Mouse (Mus musculus): Measurements from ENCODE around the gene 1700025G04Rik. TPM values are rescaled to one million over a fixed set of nuclear protein-coding genes. Genes with fewer than 3 reads are reported as not detected.
A peak's percentile ranks its signal among the peaks of the same experiment; 100 is the strongest.
"Not testable (repeated sequence)": the region's sequence is repeated elsewhere in the genome, so short reads cannot be mapped to it uniquely, and the experiment has no call there.

Gene 1700025G04Rik
- total RNA-seq, 1 experiment from 2014 or later: 27.8 TPM

DNA sequence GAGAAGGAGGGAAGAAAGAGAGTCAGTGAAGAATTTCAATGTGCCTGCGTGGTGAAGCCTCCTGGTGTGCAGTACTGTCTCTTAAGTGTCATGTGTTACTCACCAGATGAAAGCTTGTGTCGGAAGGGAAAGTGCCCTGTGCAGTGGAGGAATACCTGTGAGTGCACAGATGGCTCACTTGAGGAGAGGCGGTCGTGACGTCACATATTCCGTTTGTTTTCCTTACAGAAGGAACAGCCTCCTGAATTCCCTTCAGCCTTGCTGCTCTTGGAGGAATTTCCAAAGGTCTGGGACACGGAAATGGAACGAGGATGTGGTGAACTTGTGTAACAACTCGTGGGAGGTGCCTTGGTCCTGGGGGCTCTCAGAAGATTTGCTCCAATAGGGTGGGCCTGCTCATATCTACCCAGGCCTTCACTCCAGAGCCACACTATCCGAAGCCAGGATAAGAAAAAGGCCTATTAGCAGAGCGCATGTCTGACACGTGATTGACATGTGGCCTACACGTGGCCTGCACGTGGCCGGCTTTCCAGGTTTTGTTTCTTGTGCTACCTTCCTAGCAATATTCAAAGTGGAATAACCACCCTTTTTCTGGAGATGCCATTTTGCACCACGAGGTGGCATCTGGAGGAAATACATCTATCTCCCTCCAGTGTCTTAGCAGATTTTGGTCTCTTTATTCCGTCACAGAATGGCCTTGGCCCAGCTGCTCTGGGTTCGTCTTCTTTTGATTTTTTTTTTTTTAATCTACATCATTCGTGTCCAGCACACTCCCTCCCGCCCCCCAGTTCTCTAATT is 238.7 kb downstream of the 1700025G04Rik start:
- ATAC-seq (replicated peaks; ENCODE audit: insufficient number of reproducible peaks, low FRiP score, low TSS enrichment, poor library complexity, severe bottlenecking): no peak

DNA sequence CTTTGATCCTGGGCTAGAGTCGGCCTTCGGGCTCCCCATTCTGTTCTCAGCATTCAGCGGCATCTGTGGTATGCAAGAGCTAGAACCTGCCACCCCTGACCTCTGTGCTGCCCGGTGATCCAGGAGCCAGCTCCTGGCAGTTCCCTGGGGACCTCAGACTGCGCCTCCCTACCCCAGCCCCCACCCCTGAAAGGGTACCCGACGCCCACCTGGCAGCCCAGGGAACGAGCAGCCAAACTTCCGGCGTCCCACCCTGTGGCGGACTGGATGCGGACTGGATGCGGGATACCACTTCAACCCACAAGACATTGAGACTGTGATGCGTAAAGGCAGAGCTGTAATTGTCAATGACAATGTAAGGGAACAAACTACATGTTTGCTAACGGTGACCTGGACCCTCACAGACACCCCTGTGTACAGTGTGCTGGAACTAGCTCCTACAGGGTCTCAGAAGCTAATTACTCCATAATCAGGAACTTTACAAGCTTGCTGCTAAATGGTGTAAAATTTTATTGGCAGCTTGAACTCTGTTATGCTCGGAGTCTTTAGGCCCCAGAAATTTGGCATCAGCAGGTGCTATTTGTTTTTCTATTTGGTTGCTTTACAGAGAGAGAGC is 239.8 kb downstream of the 1700025G04Rik start:
- ATAC-seq (replicated peaks; ENCODE audit: insufficient number of reproducible peaks, low FRiP score, low TSS enrichment, poor library complexity, severe bottlenecking): no peak

DNA sequence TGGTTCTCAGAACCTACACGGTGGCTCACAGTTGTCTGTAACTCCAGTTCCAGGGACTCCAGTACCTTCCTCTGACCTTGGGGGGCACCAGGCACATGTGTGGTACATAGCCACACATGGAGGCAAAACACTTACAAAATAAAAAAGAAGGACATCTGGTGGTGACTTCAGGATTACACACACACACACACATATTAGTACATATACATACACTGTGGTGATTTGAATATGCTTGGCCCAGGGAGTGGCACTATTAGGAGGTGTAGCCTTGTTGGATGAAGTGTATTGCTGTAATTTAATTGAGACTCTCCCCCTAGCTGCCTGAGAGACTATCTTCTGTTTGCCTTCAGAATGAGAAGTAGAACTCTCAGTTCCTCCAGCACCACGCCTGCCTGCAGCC is 241.6 kb downstream of the 1700025G04Rik start:
- no peak for ATAC-seq (replicated peaks; ENCODE audit: insufficient number of reproducible peaks, low FRiP score, low TSS enrichment, poor library complexity, severe bottlenecking)

DNA sequence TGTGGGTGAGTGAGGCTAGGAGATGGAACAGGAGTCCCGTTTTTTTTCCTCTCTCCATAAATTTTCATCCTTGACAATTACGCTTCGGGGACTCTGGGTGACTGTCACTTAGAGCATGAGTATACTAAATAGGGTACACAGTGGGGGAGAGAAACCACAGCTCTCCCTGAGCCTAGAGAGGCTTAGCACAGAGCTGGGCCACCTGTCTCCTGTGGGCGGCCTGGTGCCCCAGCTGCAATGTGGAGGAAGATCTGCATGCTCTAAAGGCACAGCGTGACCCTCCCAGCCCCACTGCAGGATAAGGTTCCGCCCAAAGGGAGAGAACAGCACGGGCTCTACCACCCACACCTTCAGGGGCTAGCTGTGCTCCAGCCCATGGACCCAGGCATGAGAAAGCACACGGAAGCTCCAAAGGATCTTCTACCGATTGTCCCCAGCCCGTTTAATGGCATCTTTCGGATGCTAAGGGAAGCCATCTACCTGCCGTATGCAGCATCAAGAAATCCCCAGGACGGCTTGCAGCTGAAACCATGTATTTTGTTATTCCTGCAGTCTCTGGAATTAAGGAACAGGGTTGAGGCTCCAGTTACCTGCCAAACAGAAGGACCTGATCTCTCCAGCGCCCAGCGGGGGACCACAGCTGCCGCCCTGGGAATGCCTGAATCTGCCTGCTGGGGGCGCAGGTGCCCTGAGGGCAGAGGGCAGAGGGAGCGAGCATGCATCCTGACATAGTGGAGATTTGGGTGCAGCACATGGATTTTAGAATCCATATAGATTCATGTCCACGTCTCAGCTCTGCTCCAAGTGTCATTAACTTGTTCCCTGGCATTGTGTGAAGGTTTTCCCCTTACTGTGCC is 243.8 kb downstream of the 1700025G04Rik start:
- no peak for ATAC-seq (replicated peaks; ENCODE audit: insufficient number of reproducible peaks, low FRiP score, low TSS enrichment, poor library complexity, severe bottlenecking)

DNA sequence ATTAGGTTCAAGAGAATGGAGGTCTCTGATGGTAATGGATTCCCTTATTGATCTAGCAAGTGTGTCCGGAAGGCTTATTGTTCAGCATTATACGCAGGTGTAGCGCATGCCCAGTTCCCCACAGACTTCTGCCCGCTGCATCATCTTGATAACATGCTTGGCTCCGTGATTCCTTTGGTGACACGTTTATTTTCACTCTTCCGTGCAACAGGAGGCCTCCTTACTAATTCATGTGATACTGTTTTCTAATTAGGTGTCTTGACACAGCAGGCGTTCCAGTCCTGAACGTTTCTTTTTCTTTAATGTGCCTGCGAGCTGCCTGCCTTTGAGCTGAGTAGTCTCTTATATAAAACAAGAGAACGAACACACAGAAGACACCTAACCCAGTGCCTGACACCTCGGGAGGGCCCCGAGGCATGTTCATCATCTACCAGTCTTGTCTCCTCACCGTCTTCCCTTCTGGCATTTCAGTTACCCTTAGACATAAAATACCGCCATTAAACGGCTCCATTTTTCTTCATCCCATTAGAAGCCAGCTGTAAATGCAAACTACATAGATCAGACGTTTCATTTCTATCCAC is 244.6 kb downstream of the 1700025G04Rik start:
- no peak for ATAC-seq (replicated peaks; ENCODE audit: insufficient number of reproducible peaks, low FRiP score, low TSS enrichment, poor library complexity, severe bottlenecking)

DNA sequence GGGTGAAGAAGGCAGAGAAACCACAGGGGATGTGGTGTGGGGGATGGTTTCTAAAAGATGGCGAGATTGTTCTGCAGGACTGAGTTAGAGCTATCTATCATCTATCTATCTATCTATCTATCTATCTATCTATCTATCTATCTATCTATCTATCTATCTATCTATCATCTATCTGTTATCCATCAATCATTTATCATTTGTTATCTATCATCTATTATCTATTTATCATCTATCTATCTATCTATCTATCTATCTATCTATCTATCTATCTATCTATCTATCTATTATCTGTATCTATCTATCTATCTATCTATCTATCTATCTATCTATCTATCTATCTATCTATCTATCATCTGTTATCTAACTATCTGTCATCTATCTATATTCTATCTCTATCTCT is 249.6 kb downstream of the 1700025G04Rik start:
- ATAC-seq (replicated peaks; ENCODE audit: insufficient number of reproducible peaks, low FRiP score, low TSS enrichment, poor library complexity, severe bottlenecking): not testable (repeated sequence)

DNA sequence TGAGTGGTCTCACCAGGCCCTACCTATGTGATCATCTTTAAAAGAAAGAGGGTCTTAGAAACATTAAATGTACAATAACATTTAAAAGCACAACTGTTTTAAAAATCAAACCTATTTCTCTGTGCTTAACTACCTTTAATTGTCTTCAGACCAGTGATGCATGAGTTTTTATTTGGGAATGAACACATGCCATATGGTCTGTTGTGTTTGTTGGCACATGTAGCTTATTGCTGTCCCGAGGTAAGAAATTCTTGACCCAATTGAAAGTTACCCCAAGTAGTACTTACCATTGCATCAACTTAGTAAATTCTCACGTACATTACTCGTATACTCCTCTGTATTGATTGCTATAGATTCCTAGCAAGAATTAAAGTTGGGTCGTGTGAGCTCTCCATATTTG is 254.7 kb downstream of the 1700025G04Rik start:
- ATAC-seq (replicated peaks; ENCODE audit: insufficient number of reproducible peaks, low FRiP score, low TSS enrichment, poor library complexity, severe bottlenecking): no peak

DNA sequence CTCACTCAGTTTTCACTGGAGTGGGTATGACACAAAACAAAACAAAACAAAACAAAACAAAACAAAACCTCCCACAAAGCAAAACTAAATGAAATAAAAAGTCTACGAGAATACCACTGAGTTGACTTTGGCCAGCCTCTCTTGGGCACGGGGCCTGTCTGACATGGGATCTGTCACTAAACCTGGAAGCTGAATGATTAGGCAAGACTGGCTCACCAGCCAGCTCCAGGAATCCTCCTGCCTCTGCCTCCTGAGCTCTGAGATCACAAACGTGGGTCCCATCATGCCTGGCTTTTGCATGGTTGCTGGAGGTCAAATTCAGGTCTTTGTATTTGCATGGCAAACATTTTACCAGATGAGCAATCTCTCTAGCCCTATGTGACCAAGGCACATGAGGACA is 258.1 kb downstream of the 1700025G04Rik start:
- no peak for ATAC-seq (replicated peaks; ENCODE audit: insufficient number of reproducible peaks, low FRiP score, low TSS enrichment, poor library complexity, severe bottlenecking)

DNA sequence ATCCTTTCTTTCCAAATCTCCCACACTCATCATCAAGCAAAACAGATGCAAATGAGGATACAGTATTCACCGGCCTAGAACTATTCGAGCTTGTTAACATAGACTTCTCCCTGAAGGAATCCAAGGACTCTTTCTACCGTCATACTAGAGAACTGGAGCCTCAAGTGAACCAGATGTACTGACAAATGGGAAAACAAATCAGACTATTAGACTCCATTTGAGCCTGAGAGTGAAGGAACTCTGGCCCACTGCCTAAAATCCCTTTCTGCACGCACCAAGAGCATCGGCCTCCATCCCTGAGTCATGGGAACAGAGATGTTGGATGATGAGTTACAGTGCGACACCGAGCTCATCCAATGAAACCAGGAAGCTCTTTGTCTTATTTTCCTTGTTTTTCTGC is 264.9 kb downstream of the 1700025G04Rik start:
- ATAC-seq (replicated peaks; ENCODE audit: insufficient number of reproducible peaks, low FRiP score, low TSS enrichment, poor library complexity, severe bottlenecking): no peak

DNA sequence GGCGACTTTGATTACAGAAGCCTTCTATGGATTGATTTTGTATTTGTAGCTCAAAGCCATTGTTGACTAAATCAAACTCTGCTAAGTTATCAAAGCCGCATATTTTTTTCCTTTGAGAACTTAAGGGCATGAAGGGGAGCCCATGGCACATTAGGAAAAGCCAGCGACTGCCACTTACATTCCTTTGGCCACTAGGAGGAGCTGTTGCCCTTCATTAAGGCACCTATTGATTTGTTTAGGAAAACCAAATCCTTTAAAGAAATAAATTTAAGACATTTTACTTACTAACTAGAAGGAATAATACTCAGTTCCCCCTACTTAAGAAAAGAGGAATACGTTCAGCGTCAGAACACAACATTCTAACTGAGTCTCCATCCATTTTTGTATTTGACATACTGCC is 269.5 kb downstream of the 1700025G04Rik start:
- ATAC-seq (replicated peaks; ENCODE audit: insufficient number of reproducible peaks, low FRiP score, low TSS enrichment, poor library complexity, severe bottlenecking): 0 out of 2 replicates have a peak, but pooled peaks have one; percentile 32

DNA sequence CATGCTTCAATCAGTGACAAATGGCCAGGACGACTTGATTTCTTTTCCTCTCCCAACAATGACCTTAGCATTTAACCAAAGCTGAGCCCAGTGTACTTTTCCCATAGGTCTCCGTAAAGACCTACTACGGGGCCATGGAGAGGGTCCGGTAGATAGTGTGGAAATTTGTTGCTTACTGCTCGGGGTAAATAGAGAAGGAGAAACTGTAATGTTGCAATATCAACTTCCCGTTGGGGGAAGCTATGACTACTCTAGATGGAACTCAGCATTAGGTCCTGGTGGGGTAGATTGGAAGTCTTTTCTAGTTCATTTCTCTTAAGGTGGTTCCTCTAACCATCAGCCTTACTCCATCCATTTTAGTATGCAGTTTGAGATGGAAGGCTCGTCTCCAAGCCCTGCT is 270.7 kb downstream of the 1700025G04Rik start:
- peak; percentile 55; the same call in 1 of the 2 replicates for ATAC-seq (replicated peaks; ENCODE audit: insufficient number of reproducible peaks, low FRiP score, low TSS enrichment, poor library complexity, severe bottlenecking)

DNA sequence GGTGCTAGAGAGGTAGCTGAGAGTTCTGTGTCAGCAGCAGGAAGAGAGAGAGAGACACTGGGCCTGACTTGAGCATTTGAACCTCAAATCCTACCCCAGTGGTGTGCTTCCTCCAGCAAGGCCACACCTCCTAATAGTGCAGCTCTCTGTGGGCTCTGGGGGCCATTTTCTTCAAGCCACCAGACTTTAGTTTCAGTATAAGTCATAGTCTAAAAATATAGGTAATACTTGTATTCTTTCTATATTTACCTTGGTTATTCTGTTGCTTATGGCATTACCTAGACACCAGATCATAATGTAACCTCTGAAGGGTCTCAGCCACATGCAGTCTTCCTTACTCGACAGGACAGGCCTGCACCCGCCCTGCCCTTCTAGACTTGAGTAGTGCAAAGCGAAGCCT is 273.9 kb downstream of the 1700025G04Rik start:
- ATAC-seq (replicated peaks; ENCODE audit: insufficient number of reproducible peaks, low FRiP score, low TSS enrichment, poor library complexity, severe bottlenecking): no peak

DNA sequence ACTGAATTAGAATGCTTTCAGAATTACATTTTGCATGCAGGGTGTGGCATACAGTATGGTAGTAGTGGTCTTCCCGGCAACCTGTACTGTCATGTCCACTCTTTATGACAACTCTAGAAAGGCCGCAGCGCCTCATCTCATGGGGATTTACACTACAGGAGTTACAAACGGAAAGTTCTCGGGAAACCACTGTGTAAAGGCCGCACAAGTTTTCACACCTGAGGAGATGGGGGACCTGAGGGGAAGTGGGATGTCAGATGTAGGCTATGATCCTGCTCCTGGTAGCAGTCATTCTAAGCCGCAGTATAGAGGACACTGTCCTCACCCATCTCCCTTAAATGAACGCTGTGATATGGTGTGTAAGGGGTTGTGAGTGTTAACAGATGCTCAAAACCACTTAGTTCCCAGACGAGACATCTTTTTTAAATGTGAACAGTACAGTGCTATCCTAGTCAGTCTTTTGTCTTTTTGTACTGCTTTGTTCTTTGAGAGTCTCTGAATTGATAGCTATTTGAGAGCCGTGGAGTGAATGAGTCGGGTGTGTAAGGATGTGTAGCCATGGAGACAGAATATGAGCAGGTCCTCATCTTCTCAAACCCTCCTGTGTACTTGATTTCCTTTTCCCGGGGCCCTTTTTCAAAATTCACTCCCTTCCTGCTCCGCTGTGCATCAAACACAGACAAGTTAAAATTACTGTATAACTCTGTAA is 277.8 kb downstream of the 1700025G04Rik start:
- no peak for ATAC-seq (replicated peaks; ENCODE audit: insufficient number of reproducible peaks, low FRiP score, low TSS enrichment, poor library complexity, severe bottlenecking)

DNA sequence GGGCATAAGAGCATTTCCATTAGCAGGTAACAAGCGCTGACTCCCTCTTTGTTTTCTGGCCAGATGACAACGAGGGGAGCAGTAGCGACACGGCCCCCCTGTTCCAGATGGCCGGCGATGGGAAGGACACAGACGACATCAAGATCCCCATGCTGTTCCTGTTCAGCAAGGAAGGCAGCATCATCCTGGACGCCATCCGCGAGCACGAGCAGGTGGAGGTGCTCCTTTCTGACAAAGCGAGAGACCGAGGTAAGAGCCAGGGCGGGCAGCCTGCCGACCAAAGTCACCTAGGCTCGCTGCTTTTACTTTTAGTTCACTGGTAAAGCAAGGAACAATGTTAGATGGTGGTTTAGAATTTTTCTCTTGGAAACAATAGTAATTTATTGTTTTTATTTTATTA is 278.5 kb downstream of the 1700025G04Rik start:
- no peak for ATAC-seq (replicated peaks; ENCODE audit: insufficient number of reproducible peaks, low FRiP score, low TSS enrichment, poor library complexity, severe bottlenecking)

DNA sequence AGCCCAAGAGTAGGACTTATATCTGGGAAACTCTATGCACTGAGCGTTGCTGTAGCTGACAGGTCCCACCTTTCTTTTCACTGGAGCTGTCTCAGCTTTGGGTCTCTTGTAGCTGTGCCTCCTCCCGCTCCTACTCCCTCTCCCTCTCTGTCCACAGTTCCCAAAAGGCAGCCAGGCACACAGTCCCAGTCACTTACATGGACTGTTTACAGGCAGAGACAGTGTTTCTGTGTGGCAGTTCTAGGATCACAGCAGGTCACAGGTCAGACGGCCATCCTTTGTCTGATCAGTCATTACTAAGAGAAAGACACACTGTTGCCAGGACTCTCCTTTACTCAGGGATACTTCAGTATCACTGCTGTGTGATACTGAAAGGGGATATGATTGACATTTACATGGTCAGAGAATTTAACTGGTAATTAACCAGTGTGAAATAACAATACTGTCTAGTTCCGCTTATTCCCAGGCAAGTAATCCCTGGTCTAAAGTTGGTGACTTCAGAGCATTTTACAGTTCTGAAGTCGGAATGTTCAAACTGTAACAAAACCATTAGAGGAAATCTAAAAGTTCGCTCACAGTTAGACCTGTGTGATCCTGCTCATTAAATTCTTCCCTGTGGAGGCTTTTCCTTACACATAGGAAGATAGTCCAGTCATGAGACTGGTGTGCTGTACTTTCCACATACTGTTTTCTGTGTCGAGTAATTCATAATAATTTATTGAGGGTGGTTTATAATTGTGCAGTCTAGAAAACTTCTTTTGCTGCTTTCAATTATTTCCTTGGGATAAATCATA is 279.1 kb downstream of the 1700025G04Rik start:
- no peak for ATAC-seq (replicated peaks; ENCODE audit: insufficient number of reproducible peaks, low FRiP score, low TSS enrichment, poor library complexity, severe bottlenecking)

DNA sequence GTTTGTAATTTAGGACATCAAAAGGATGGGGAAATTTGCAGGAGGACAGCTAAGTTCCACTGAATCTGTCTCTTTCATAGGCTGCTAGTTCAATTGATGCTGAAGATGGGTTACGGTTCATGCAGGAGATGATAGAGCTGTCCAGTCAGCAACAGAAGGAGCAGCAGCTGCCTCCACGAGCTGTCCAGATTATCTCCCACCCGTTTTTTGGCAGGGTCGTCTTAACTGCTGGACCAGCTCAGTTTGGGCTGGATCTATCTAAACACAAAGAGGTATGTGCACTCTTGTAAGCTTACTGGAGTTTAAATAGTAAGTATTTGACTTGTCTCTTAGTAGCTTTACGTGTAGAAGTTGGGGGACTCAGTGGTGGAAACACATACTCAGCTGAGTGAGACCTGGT is 282.6 kb downstream of the 1700025G04Rik start:
- ATAC-seq (replicated peaks; ENCODE audit: insufficient number of reproducible peaks, low FRiP score, low TSS enrichment, poor library complexity, severe bottlenecking): no peak

DNA sequence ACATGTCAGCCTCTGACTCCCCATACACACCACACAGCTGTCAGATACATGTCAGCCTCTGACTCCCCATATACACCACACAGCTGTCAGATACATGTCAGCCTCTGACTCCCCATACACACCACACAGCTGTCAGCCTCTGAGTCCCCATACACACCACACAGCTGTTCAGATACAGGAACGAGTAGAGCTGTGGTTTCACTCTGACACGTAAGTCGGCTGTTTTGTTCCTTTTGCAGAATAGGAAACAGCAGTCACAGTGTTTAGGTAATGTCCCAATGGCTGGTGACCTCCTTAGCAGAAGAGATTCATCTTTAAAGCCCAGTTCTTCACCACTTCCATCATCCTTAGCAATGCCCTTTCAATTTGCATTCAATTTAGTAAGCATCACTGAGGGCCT is 287.1 kb downstream of the 1700025G04Rik start:
- not testable (repeated sequence) for ATAC-seq (replicated peaks; ENCODE audit: insufficient number of reproducible peaks, low FRiP score, low TSS enrichment, poor library complexity, severe bottlenecking)

Data from monocyte, adult 5-6 weeks (primary cell).